Mouse (Mus musculus): ENCODE results near the gene Uaca.

GRCm38 (mm10) chr9:60837078-60837448 is 42.7 kb downstream of the Uaca start:
- TF ChIP-seq CTCF (IDR thresholded peaks at IDR 0.05; ENCODE audit: borderline replicate concordance, control insufficient read depth, extremely low read depth, insufficient read depth, low read length, poor library complexity), result no peak
- no peak for TF ChIP-seq POLR2A (IDR thresholded peaks at IDR 0.05; ENCODE audit: control insufficient read depth, extremely low read depth, insufficient read depth, low read length, poor library complexity)

All from thymus, adult 2 months (tissue).